Mouse (Mus musculus) G1E (cell line): Measurements from ENCODE around the gene Patz1.

Experiments used
- CTCF ChIP-seq: IDR thresholded peaks from 2 replicates; pipeline ENCODE4 v1.5.1; 2012; ENCODE audit warnings: low read depth, low read length, inconsistent platforms, mixed read lengths
- GATA1 ChIP-seq: IDR thresholded peaks from 2 replicates; pipeline ENCODE4 v1.6.1; 2012; ENCODE audit warnings: borderline replicate concordance, low read length, inconsistent platforms, mixed read lengths
- GATA2 ChIP-seq: IDR thresholded peaks from 2 replicates; pipeline ENCODE4 v1.6.1; 2012; ENCODE audit warnings: low read depth, low read length, inconsistent platforms, borderline replicate concordance
- POLR2AphosphoS5 ChIP-seq: IDR thresholded peaks from 2 replicates; pipeline ENCODE4 v1.6.1; 2012; ENCODE audit warnings: low read depth, low read length, inconsistent platforms; ENCODE audit not compliant: insufficient replicate concordance
- TAL1 ChIP-seq: conservative IDR thresholded peaks from 2 replicates; pipeline ENCODE4 v1.6.1; 2012; ENCODE audit warnings: low read depth, low read length, inconsistent platforms, mixed read lengths

GRCm38 (mm10) chr11:3287131-3287530 lies 1.5 kb upstream of the Patz1 start:
- no peak for TF ChIP-seq GATA2
- TF ChIP-seq CTCF: no peak
- TF ChIP-seq GATA1: no peak
- TF ChIP-seq POLR2AphosphoS5: no peak
- TF ChIP-seq TAL1: no peak
